Mouse (Mus musculus): ENCODE results near the gene Ugt2b38.

GRCm38 (mm10) chr5:87425676-87426075, 1.7 kb upstream of the Ugt2b38 start:
- TF ChIP-seq EP300 (IDR thresholded peaks at IDR 0.05; ENCODE audit: insufficient read depth, low read depth, low read length) = no peak
- TF ChIP-seq CTCF (IDR thresholded peaks at IDR 0.05; ENCODE audit: low read depth, low read length) = no peak

Data from ES-Bruce4 (cell line).